Mouse (Mus musculus) T-helper 17 cell (primary cell): ENCODE measurements at regions not wholly inside any gene's neighbourhood (a gene's known extent, or its start where the extent isn't known, plus 50 kb on each side); places are given as distances from the start of the nearest gene placed in this dataset.

Experiments
- in situ Hi-C, 2 experiments: fragments of 300-600 bp; cut with MboI, MseI; formaldehyde crosslinking; loops; 1 replicate in 1 of 2; 2 replicates in 1 of 2; pipeline ENCODE4 v1.15.1; 2025; ENCODE audit warnings: high pct_unique_total_duplicates in 2 of 2

- in situ Hi-C loops = no loop called here
These were observed 126.1 kb downstream of the Zbtb18 start for GRCm38 (mm10) chr1:177568056-177568816.

GRCm38 (mm10) chr1:177569572-177569971 lies 127.4 kb downstream of the Zbtb18 start:
- in situ Hi-C loops = no loop called here

GRCm38 (mm10) chr1:177573017-177573725 lies 131.0 kb downstream of the Zbtb18 start:
- in situ Hi-C loops = no loop called here

GRCm38 (mm10) chr1:177573781-177574180 lies 131.6 kb downstream of the Zbtb18 start:
- in situ Hi-C loops = no loop called here

- in situ Hi-C loops = no loop called here
These were observed 132.2 kb downstream of the Zbtb18 start for GRCm38 (mm10) chr1:177574312-177574711.

- in situ Hi-C loops = no loop called here
These were observed 142.2 kb downstream of the Zbtb18 start for GRCm38 (mm10) chr1:177584302-177584886.

GRCm38 (mm10) chr1:177585320-177585719 lies 143.2 kb downstream of the Zbtb18 start:
- in situ Hi-C loops = no loop called here

GRCm38 (mm10) chr1:177589034-177589433 lies 140.6 kb upstream of the 1700016C15Rik start:
- in situ Hi-C loops = no loop called here

- in situ Hi-C loops = no loop called here
These were observed 140.0 kb upstream of the 1700016C15Rik start for GRCm38 (mm10) chr1:177589656-177590055.

GRCm38 (mm10) chr1:177591742-177592141 lies 137.9 kb upstream of the 1700016C15Rik start:
- in situ Hi-C loops = no loop called here

- in situ Hi-C loops = no loop called here
These were observed 137.3 kb upstream of the 1700016C15Rik start for GRCm38 (mm10) chr1:177592337-177592736.

GRCm38 (mm10) chr1:177594341-177594740 lies 135.3 kb upstream of the 1700016C15Rik start:
- in situ Hi-C loops = no loop called here

GRCm38 (mm10) chr1:177595326-177595914 lies 134.2 kb upstream of the 1700016C15Rik start:
- in situ Hi-C loops = no loop called here

GRCm38 (mm10) chr1:177597036-177597435 lies 132.6 kb upstream of the 1700016C15Rik start:
- in situ Hi-C loops = no loop called here

- in situ Hi-C loops = no loop called here
These were observed 124.2 kb upstream of the 1700016C15Rik start for GRCm38 (mm10) chr1:177605353-177605969.

GRCm38 (mm10) chr1:177607565-177607964 lies 122.0 kb upstream of the 1700016C15Rik start:
- in situ Hi-C loops = no loop called here

GRCm38 (mm10) chr1:177608551-177609020 lies 121.0 kb upstream of the 1700016C15Rik start:
- in situ Hi-C loops = no loop called here

- in situ Hi-C loops = no loop called here
These were observed 120.4 kb upstream of the 1700016C15Rik start for GRCm38 (mm10) chr1:177609226-177609625.

- in situ Hi-C loops = no loop called here
These were observed 119.9 kb upstream of the 1700016C15Rik start for GRCm38 (mm10) chr1:177609683-177610082.

- in situ Hi-C loops = no loop called here
These were observed 119.5 kb upstream of the 1700016C15Rik start for GRCm38 (mm10) chr1:177610156-177610555.

- in situ Hi-C loops = no loop called here
These were observed 117.1 kb upstream of the 1700016C15Rik start for GRCm38 (mm10) chr1:177612546-177612945.

GRCm38 (mm10) chr1:177615609-177616008 lies 114.0 kb upstream of the 1700016C15Rik start:
- in situ Hi-C loops = no loop called here
